Mouse (Mus musculus): ENCODE data around the gene Ifna2. TPM values are rescaled to one million over a fixed set of nuclear protein-coding genes. Genes with fewer than 3 reads are reported as not detected.
A peak's percentile ranks its signal among the peaks of the same experiment; 100 is the strongest.

The Ifna2 gene
- polyA plus RNA-seq (2016; fragmentation: Nextera tagmentation; extraction: Ambion mirVana), result not detected in 2 replicates

DNA sequence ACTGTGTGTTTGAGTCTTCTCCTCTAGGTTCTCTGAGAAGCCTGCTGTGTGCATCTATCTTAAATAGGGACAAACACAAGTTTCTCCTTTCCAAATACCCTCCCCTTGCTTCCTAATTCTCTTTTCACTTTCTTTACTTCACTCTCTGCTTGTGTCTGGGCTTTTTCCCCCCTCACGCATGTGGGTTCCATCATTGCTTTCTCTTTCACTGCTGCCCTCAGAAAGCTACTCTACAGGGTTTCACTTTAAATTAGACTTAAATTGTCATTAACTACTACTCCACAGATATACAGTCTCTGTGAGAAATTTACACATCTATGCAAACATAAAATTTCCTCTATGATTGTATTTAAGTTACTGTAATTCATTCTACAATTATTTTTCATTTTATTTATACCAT, at the start of gene Ifna2:
Gene Ifna2, minus strand, starts transcription at position 101 of the 400 bp plus-strand sequence.
- Histone ChIP-seq H3K9ac (no peak within 1 kb of the TSS), H3K9me3 (replicated peaks) (no peaks in the 10 kb centered on the region), H3K27ac (no peak within 1 kb of the TSS), H3K27me3 (no peaks in the 10 kb centered on the region), H3K4me3 (no peak within 1 kb of the TSS), H3K4me2 (replicated peaks) (no peak within 1 kb of the TSS), H3K4me1 (no peaks in the 10 kb centered on the region), H3K36me3 (no peaks in the 10 kb centered on the region)
- no peak for ATAC-seq (ENCODE audit: low FRiP score)
- 77% methylated on average over 1 of the region's 1 CpGs for WGBS

DNA sequence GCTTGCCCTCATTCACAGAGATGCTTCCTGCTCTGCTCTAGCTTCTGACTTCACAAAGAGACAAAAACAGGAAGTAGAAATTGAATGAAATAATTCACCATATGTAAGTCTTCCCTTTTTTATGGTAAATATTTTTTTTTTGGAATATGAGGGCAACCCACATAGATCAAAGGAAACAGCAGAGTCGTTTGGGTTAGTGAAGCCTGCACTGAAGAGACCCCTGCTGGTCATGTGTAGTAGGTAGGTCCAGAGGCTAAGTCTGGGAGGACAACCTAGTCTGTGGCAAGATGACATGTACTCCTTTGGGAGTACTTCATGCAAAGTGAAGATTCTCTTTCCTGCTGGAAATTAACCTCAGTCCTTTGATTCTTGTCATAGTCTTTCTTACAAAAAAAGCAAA, 43.6 kb upstream of the Ifna2 start:
- H3K27ac ChIP-seq, result no peak overlapping the region
- H3K36me3 ChIP-seq, result no peaks in the 10 kb centered on the region
- ATAC-seq (ENCODE audit: low FRiP score), result no peak
- H3K9ac ChIP-seq, result no peak overlapping the region
- WGBS, result 6% methylated on average over 1 of the region's 1 CpGs
- H3K4me1 ChIP-seq, result no peaks in the 10 kb centered on the region
- no peaks in the 10 kb centered on the region for H3K9me3 ChIP-seq (replicated peaks)
- H3K27me3 ChIP-seq, result 0 out of 2 replicates have a peak, but pooled peaks cover 3% of the 10 kb centered on the region
- H3K4me3 ChIP-seq, result no peak overlapping the region
- H3K4me2 ChIP-seq (replicated peaks), result no peak overlapping the region

GRCm38 (mm10) chr4:88726727-88727126, 43.0 kb upstream of the Ifna2 start:
- Histone ChIP-seq H3K36me3 (no peaks in the 10 kb centered on the region), H3K9ac (no peak overlapping the region), H3K9me3 (replicated peaks) (no peaks in the 10 kb centered on the region), H3K4me1 (no peaks in the 10 kb centered on the region), H3K4me3 (no peak overlapping the region), H3K27ac (no peak overlapping the region), H3K27me3 (0 out of 2 replicates have a peak, but pooled peaks cover 3% of the 10 kb centered on the region), H3K4me2 (replicated peaks) (no peak overlapping the region)
- ATAC-seq (ENCODE audit: low FRiP score), result no peak
- WGBS, result 86% methylated on average over 6 of the region's 6 CpGs

DNA sequence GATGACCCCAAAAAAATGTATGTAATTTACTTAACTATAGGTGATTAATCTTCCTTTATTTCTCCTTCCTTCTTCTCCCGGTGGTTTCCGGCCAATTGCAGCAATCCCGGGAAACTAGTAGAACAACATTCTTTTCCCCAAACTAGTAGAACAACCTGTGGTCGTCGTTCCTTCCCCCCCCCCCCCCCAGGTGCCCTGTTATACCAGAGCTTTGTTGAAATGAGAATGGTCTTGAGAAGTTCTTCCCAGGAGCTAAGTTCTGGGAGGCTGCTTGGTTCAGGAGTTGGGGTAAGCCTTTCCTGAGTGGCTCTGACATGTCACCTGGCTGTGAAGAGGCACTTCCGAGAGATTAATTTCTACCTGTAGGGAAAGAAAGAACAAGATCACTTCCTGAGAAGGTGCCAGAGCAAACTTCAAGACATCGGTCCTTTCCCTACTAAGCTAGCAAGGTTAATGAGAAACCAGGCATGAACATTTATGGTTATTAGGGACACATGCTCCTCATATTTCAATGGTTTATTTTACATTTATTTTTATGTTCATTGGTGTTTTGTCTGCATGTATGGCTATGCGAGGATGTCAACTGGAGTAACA, 39.9 kb upstream of the Ifna2 start:
- peaks cover 21% of the 10 kb centered on the region for H3K4me1 ChIP-seq
- no peak overlapping the region for H3K4me2 ChIP-seq (replicated peaks)
- peaks cover 8% of the 10 kb centered on the region for H3K36me3 ChIP-seq
- H3K9ac ChIP-seq, result no peak overlapping the region
- H3K4me3 ChIP-seq, result no peak overlapping the region
- 64% methylated on average over 8 of the region's 8 CpGs for WGBS
- no peak for ATAC-seq (ENCODE audit: low FRiP score)
- H3K27me3 ChIP-seq, result 0 out of 2 replicates have a peak, but pooled peaks cover 2% of the 10 kb centered on the region
- peak overlapping the region; percentile 40; the same call in 1 of the 2 replicates for H3K27ac ChIP-seq
- H3K9me3 ChIP-seq (replicated peaks), result no peaks in the 10 kb centered on the region

- H3K4me3 ChIP-seq, result peak within 1 kb of the TSS; percentile 92
- H3K36me3 ChIP-seq, result peaks cover 12% of the 10 kb centered on the region
- H3K27ac ChIP-seq, result peak within 1 kb of the TSS; percentile 99
- H3K27me3 ChIP-seq, result no peaks in the 10 kb centered on the region
- H3K4me2 ChIP-seq (replicated peaks), result peak within 1 kb of the TSS; percentile 81
- no peaks in the 10 kb centered on the region for H3K9me3 ChIP-seq (replicated peaks)
- ATAC-seq (ENCODE audit: low FRiP score), result peak; percentile 97
- under 1% methylated on average over 81 of the region's 82 CpGs for WGBS
- peaks cover 26% of the 10 kb centered on the region for H3K4me1 ChIP-seq
- H3K9ac ChIP-seq, result peak within 1 kb of the TSS; percentile 99
Observed at GRCm38 (mm10) chr4:88721791-88722721, 38.3 kb upstream of the Ifna2 start, which contains the start of the genes Gm26566 and Klhl9. TSS of gene Gm26566 (plus strand) at chr4:88721805. TSS of gene Klhl9 (minus strand) at chr4:88722465.

DNA sequence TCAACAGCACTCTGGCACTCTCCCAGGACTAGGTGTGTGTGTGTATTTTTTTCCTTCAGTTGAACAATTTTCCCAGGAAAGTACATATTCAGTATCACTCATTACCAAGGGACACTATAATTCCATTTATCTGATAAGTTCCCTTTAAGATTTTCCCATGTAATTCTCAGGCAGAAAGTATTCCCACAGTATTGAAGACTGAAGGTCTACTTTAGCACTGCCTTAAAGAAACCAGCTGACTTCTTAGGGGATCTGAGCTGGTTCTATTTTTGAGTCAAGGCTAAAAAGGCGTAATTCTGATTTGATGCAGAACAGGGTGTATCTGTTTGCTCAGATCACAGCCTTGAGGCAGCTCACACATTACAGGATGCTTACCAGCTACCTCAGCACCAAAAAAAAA, 35.0 kb upstream of the Ifna2 start:
- WGBS, result 66% methylated on average over 1 of the region's 1 CpGs

DNA sequence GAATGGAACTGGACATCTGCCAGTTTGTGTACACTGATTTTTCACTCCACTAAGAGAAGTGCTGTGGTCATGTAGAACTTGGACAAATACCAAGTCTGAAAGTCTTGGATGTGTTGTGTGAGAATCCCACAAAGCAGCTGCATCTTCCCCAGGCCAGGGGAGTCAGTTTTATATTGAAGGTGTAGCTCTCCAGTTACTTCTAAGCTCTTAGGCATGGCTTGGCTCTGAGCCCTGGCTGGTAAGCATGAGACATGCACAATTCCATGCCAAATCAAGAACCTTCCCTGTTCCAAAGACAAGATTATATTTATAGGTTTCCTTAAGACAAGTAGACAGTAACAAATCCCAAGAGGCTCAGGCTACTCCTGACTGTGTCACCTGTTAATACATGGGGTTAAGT, 31.3 kb upstream of the Ifna2 start:
- Histone ChIP-seq H3K4me2 (replicated peaks) (no peak overlapping the region), H3K27ac (no peak overlapping the region), H3K27me3 (no peaks in the 10 kb centered on the region), H3K9me3 (replicated peaks) (no peaks in the 10 kb centered on the region; the same call in 1 of the 2 replicates), H3K9ac (no peak overlapping the region), H3K36me3 (peaks cover 26% of the 10 kb centered on the region), H3K4me1 (peaks cover 13% of the 10 kb centered on the region), H3K4me3 (no peak overlapping the region)
- no peak for ATAC-seq (ENCODE audit: low FRiP score)

More for the DNA sequence above, 35.0 kb upstream of the Ifna2 start:
- no peaks in the 10 kb centered on the region for H3K27me3 ChIP-seq
- H3K4me1 ChIP-seq, result peaks cover 26% of the 10 kb centered on the region
- no peaks in the 10 kb centered on the region for H3K9me3 ChIP-seq (replicated peaks)
- ATAC-seq (ENCODE audit: low FRiP score), result no peak
- peaks cover 28% of the 10 kb centered on the region for H3K36me3 ChIP-seq
- peak overlapping the region; percentile 15; the same call in 1 of the 2 replicates for H3K4me3 ChIP-seq
- no peak overlapping the region for H3K9ac ChIP-seq
- no peak overlapping the region for H3K27ac ChIP-seq
- peak overlapping the region; percentile 81 for H3K4me2 ChIP-seq (replicated peaks)

- H3K9me3 ChIP-seq (replicated peaks), result no peaks in the 10 kb centered on the region; the same call in 1 of the 2 replicates
- no peak overlapping the region for H3K9ac ChIP-seq
- no peak overlapping the region for H3K4me2 ChIP-seq (replicated peaks)
- H3K27ac ChIP-seq, result no peak overlapping the region
- ATAC-seq (ENCODE audit: low FRiP score), result no peak
- no peaks in the 10 kb centered on the region for H3K27me3 ChIP-seq
- H3K4me3 ChIP-seq, result no peak overlapping the region
- H3K36me3 ChIP-seq, result peaks cover 24% of the 10 kb centered on the region
- WGBS, result 88% methylated on average over 1 of the region's 1 CpGs
- H3K4me1 ChIP-seq, result peaks cover 9% of the 10 kb centered on the region
Observed at GRCm38 (mm10) chr4:88714281-88714680, 30.6 kb upstream of the Ifna2 start.

DNA sequence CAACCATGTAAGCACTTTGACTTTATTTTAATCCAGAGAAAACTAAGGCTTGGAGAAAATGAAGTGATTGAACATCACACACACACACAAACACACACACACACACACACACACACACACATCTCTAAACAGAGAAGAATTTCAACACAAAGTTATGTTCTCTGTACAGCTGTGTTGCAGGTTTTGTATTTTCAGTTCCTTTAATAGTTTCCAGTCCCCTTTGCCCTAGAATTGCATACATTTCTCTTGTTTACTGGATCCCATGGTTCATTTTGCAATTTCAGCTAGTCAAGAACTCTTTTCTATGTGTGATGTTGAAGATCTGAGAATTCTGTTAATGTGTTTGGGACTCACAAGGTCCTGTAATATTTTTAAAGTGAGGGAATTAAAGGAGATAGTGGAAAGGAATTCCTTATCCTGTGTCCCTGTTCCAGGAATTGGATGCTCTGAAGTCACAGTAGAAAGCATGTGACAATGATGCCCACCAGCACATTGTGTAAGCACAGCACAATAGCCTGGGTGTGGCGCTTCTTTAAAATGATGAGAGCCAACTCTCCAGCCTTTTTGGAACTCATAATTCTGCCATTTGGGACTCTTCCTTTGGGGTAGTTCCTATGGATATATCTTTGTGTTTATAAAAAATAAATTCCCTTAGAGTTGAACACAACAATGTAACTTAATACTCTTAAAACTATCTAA, 23.6 kb upstream of the Ifna2 start:
- Histone ChIP-seq H3K4me1 (no peaks in the 10 kb centered on the region), H3K9ac (no peak overlapping the region), H3K27ac (no peak overlapping the region), H3K36me3 (no peaks in the 10 kb centered on the region), H3K27me3 (no peaks in the 10 kb centered on the region), H3K4me2 (replicated peaks) (no peak overlapping the region), H3K4me3 (no peak overlapping the region), H3K9me3 (replicated peaks) (no peaks in the 10 kb centered on the region; the same call in 1 of the 2 replicates)
- 91% methylated on average over 1 of the region's 1 CpGs for WGBS
- no peak for ATAC-seq (ENCODE audit: low FRiP score)

- no peak overlapping the region for H3K4me3 ChIP-seq
- ATAC-seq (ENCODE audit: low FRiP score), result no peak
- H3K36me3 ChIP-seq, result no peaks in the 10 kb centered on the region
- no peak overlapping the region for H3K27ac ChIP-seq
- H3K4me2 ChIP-seq (replicated peaks), result no peak overlapping the region
- no peak overlapping the region for H3K9ac ChIP-seq
- WGBS, result 51% methylated on average over 3 of the region's 3 CpGs
- no peaks in the 10 kb centered on the region for H3K4me1 ChIP-seq
- H3K9me3 ChIP-seq (replicated peaks), result no peaks in the 10 kb centered on the region
- no peaks in the 10 kb centered on the region for H3K27me3 ChIP-seq
Observed at GRCm38 (mm10) chr4:88705924-88706323, 22.2 kb upstream of the Ifna2 start.

DNA sequence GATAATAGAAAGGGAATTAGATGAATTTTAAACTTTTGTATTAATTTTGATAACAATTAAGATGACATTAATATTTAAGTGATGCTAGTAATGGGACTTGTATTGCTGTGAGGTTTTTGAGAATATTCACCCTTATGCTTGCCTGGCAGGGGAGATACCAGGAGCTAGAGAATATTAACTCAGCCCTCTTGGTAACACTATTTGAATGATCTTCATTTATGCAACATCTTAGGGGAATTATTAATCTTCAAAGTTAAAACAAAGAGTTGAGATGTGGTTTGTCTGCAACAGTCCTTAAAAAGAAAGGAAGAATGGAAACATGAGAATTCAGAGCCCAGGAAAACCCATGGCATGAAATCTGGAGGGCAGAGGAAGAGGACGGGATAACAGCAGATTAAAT, 15.6 kb upstream of the Ifna2 start:
- Histone ChIP-seq H3K4me2 (replicated peaks) (no peak overlapping the region), H3K27me3 (no peaks in the 10 kb centered on the region), H3K4me3 (no peak overlapping the region), H3K4me1 (no peaks in the 10 kb centered on the region), H3K36me3 (no peaks in the 10 kb centered on the region), H3K9ac (no peak overlapping the region), H3K9me3 (replicated peaks) (no peaks in the 10 kb centered on the region), H3K27ac (no peak overlapping the region)
- no peak for ATAC-seq (ENCODE audit: low FRiP score)
- 75% methylated on average over 1 of the region's 1 CpGs for WGBS

DNA sequence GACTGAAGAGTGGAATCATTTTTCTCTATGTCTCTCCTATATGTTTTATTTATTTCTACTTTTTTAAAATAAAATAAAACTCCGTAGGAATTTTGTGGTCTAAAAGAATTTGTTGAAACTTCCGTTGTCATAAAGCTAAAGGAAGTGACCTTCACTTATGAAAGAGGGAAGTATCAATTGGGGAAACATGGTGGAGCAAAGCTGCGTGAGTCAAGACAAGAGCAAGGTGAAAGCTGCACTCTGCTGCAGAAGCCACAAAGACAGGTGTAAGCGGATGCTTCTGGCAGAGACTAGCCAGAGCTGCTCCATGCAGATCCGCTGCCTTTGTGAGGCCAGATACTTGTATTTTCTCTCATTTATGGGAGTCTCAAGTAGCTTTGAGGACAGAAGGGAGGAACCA, 15.1 kb upstream of the Ifna2 start:
- Histone ChIP-seq H3K9me3 (replicated peaks) (no peaks in the 10 kb centered on the region), H3K27ac (no peak overlapping the region), H3K4me2 (replicated peaks) (no peak overlapping the region), H3K4me3 (no peak overlapping the region), H3K4me1 (no peaks in the 10 kb centered on the region), H3K36me3 (no peaks in the 10 kb centered on the region), H3K27me3 (no peaks in the 10 kb centered on the region), H3K9ac (no peak overlapping the region)
- WGBS, result 87% methylated on average over 5 of the region's 5 CpGs
- ATAC-seq (ENCODE audit: low FRiP score), result no peak

All from hindbrain, embryonic 12.5 days (tissue).